Mouse (Mus musculus): Measurements from ENCODE around the gene Marcksl1.

Marcksl1 gene

DNA sequence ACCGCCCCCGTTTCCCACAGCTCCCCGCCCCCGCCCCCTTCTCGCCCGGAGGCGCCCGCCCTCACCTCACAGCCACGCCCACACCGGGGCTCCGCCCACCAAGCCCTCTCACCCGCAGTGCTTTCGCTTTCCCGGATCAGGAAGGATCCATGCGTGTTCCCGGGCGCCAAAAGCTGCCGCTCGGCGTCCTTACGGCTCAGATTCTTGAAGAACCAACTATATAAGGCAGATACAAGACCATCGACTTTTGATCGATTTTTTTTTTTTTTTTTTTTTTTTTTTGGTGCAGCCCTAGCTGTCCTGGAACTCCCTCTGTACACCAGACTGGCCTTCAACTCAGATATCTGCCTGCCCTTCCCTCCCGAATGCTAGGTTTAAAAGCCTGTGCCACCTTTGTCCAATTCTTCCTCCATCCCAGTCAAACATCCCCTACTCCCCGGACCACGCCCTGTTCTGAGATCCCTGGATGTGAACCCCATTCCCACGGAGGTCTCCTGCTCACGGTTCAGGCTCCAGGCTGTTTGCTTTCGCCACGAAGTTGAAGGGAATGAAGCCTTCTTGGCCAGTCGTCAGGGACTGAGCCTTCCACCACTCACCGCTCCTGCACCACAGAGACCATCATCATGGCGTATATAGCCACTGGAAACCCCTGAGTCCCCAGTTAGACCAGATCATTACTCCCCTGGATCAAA lies 43.3 kb downstream of the Marcksl1 start:
- peak; percentile 90 for DNase-seq (ENCODE audit: low read depth, low spot score)

DNA sequence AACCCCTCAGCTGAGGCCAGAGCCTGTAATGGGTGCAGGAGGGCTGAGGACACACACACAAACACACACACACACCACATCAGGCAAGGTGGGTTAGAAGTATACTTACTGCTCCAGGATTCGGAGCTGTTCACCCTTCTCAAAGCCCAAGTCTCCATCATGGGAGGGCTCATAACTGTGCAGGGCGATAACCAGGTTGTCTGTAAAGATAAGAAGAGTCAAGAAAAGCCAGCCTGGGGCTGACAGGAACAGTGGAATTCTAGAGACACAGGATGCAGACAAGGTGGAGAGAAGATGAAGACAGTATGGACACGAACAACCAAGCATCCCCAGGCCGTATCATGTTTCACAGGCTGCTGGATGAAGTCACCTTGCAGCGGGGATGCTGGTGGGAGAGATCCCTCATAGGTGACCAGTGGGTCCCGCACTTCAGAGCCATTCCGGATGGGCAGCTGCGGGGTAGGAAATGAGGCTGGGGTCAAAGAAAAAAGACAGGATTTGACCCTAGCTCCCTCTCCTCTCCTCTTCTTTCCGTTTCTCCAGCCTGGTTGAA lies 44.0 kb downstream of the Marcksl1 start:
- DNase-seq (ENCODE audit: low read depth, low spot score), result no peak

DNA sequence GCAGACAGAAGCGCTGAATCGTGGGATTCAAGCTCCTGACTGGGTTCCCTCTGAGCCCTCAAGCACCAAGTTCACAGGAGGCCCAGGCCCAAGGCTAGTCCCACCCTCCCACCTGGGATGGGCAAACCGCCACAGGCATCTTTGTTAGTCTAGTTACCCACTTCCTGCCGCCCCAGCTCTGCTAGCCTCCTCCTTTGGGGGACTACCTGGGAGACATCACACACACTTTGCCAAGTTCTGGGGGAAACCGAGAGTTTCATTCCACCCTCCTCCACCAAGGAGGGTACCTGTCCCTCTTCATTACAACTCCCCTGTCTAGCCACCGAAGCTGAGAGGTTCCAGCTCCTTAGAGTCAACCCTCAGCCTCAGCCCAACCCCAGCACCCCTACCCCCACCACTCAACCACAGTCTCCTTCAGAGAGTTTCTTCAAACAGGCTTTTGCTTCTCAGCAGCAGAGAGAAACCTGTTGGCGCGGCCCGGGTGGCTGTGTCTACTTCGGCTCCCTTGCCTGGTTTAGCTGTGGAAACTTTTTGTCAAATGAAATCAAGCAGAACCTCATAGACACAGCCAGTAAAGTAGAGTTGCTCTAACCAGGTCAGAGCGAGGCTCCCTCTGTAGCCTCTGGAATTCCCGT lies 45.1 kb downstream of the Marcksl1 start:
- no peak for DNase-seq (ENCODE audit: low read depth, low spot score)

- DNase-seq (ENCODE audit: low read depth, low spot score), result no peak
Observed at GRCm38 (mm10) chr4:129561184-129561583, 47.8 kb downstream of the Marcksl1 start.

DNA sequence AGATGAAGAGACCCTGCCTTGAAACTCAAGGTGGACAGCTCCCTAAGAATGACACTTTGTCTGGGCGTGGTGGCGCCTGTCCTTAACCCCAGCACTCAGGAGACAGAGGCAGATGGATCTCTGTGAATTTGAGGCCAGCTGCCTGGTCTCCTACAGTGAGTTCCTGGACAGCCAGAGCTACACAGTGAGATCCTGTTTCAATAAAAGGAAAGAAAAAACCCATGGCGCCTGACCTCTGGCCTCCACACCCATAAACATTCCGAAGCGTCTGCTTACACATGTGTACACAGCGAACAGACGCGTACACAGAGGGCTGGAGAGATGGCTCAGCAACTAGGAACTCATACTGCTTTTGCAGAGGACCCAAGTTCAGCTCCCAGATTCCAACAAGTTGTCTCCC lies 50.3 kb downstream of the Marcksl1 start:
- peak; percentile 80 for DNase-seq (ENCODE audit: low read depth, low spot score)

- DNase-seq (ENCODE audit: low read depth, low spot score), result no peak
Observed at GRCm38 (mm10) chr4:129565139-129565538, 51.8 kb downstream of the Marcksl1 start.

Measured in forelimb bud, embryonic 11.5 days (tissue).